Mouse (Mus musculus) liver, embryonic 13.5 days (tissue): ENCODE data around the gene Rbms3. TPM values are rescaled to one million over a fixed set of nuclear protein-coding genes. Genes with fewer than 3 reads are reported as not detected.

Experiments used
- ATAC-seq: fragments of 200-750 bp; cut with Nextera tagmentation; 2 replicates; pipeline ENCODE4 v1.8.0; 2017; ENCODE audit warnings: low read depth, mild to moderate bottlenecking, moderate number of reproducible peaks, moderate library complexity
- DNase-seq: peaks from one replicate; pipeline ENCODE4 v3.0.0; 2022
- H3K27ac ChIP-seq: fragments of 300-500 bp; sonication (generic); 2 replicates; pipeline ENCODE4 v1.5.1; 2015; ENCODE audit warnings: moderate library complexity, mild to moderate bottlenecking, inconsistent platforms
- H3K27me3 ChIP-seq: fragments of 300-500 bp; sonication (generic); 2 replicates; pipeline ENCODE4 v1.6.1; 2015; ENCODE audit warnings: mild to moderate bottlenecking, inconsistent platforms
- H3K36me3 ChIP-seq: fragments of 300-500 bp; sonication (generic); 2 replicates; pipeline ENCODE4 v1.6.1; 2015; ENCODE audit warnings: mild to moderate bottlenecking, inconsistent platforms
- H3K4me1 ChIP-seq: fragments of 300-500 bp; sonication (generic); replicated peaks from 2 replicates; pipeline ENCODE4 v1.6.1; 2015; ENCODE audit warnings: inconsistent platforms
- H3K4me2 ChIP-seq: fragments of 300-500 bp; sonication (generic); 2 replicates; pipeline ENCODE4 v1.6.1; 2015; ENCODE audit warnings: inconsistent platforms, mild to moderate bottlenecking, moderate library complexity
- H3K4me3 ChIP-seq: fragments of 300-500 bp; sonication (generic); replicated peaks from 2 replicates; pipeline ENCODE4 v1.5.1; 2015; ENCODE audit warnings: mild to moderate bottlenecking, inconsistent platforms
- H3K9ac ChIP-seq: fragments of 300-500 bp; sonication (generic); 2 replicates; pipeline ENCODE4 v1.6.1; 2015; ENCODE audit warnings: mild to moderate bottlenecking, inconsistent platforms
- H3K9me3 ChIP-seq: fragments of 300-500 bp; sonication (generic); replicated peaks from 2 replicates; pipeline ENCODE4 v1.6.1; 2016; ENCODE audit warnings: inconsistent platforms
- WGBS: fragments of 180-500 bp; shearing (Covaris S2); methylation state at CpG from one replicate; pipeline ENCODE4 v1.1.7; 2015; ENCODE audit not compliant: insufficient replicate concordance; 5-methylcytosine and 5-hydroxymethylcytosine counted together
- polyA plus RNA-seq: library from polyadenylated mRNA; unstranded; fragments of >200 nt; fragmentation: Nextera tagmentation; extraction: Ambion mirVana; gene quantifications from 2 replicates; pipeline ENCODE4 v1.2.1, GENCODE M21; 2015

The Rbms3 gene
- 5.1 and 5.7 TPM in 2 replicates for polyA plus RNA-seq

DNA sequence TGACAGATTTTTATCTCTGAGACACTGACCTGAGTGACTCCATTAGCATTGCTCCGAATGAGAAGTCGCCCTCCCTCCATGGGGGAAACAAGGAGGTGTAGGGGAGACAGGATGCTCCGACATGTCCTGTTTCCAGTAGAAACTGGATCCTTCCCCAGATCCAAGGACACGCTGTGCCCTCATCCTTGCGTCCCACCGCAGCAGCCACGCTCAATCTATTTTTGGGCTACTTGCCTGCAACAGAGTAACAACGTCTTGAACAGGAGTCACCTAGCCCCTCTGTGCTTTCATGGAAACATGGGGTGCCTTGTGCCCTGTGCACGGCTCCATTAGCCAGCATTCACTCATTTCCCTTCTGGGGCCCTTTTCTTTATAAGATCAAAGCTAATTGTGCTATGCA lies at the start of gene Rbms3:
Gene Rbms3 (minus strand): TSS at position 143 of the 400 bp plus-strand sequence.
- Histone ChIP-seq H3K36me3 (no peaks in the 10 kb centered on the region), H3K4me3 (no peak within 1 kb of the TSS), H3K9me3 (no peaks in the 10 kb centered on the region), H3K4me1 (no peaks in the 10 kb centered on the region), H3K9ac (no peak within 1 kb of the TSS), H3K4me2 (no peak within 1 kb of the TSS), H3K27ac (no peak within 1 kb of the TSS), H3K27me3 (no peaks in the 10 kb centered on the region)
- DNase-seq, result no peak
- WGBS, result 70% methylated on average over 9 of the region's 9 CpGs
- ATAC-seq, result no peak

DNA sequence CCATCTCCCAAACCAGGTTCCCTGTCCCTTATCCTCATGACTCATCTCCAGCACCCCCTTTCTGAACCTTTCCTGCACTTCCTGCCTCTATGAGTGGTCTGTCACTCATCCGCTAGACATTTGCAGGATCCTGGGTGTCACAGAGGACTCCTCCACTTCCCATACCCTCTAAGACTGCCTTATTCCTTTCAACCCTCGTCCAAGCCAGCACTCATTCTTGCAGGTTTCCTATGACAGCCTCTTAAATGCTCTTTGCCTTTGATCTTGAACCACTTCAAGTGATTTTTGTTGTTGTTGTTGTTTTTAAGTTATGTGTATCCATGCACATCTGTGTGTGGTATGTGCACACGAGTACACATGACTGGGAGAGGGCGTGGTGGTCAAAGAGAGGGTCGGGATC lies 43.6 kb upstream of the Rbms3 start:
- Histone ChIP-seq H3K27ac (no peak overlapping the region), H3K4me1 (no peaks in the 10 kb centered on the region), H3K4me3 (no peak overlapping the region), H3K4me2 (no peak overlapping the region), H3K27me3 (no peaks in the 10 kb centered on the region), H3K36me3 (no peaks in the 10 kb centered on the region), H3K9ac (no peak overlapping the region), H3K9me3 (no peaks in the 10 kb centered on the region)
- 54% methylated on average over 5 of the region's 5 CpGs for WGBS
- DNase-seq (no peak), ATAC-seq (no peak)

DNA sequence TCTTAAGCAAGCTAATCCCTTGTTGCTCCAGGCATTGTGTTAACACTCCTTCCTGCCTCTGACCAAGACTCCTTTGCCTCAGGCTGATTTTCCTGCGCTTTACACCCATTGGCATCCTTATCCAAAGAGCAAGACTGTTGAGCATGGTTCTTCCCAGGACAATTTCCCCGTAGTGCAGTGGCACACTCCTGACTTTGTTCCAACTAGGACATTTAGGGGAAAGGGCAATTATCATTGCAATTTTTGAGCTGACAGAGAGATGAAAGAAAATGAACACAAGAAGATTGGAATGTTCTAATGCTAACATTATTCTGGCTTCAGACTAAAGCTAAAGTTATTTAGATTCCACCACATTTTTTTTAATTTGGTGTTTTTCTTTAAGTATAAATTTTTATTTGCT lies 24.9 kb upstream of the Rbms3 start:
- no peak for DNase-seq
- H3K4me3 ChIP-seq, result no peak overlapping the region
- WGBS, result 57% methylated on average over 2 of the region's 2 CpGs

DNA sequence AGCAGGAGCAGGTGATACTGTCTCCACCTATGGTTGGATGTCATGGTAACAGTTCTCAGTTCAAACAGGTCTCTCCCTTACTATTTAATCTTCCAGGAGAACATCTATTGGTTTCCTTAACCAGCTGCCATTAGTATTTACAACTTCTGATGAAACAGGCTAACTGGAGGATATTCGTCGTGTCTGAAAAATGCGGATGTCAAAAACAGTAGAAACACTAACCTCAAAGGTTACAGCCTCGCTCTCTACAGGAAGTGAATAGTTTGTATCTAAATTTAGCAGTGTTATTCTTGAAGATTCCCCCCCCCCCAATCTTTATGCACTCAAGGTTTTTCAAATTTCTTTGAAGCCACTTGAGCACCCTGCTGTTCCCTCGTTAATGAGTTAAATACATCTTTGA lies 23.9 kb upstream of the Rbms3 start:
- no peaks in the 10 kb centered on the region for H3K27me3 ChIP-seq
- ATAC-seq (no peak), DNase-seq (no peak)
- no peak overlapping the region for H3K4me2 ChIP-seq
- no peak overlapping the region for H3K4me3 ChIP-seq
- H3K9me3 ChIP-seq, result no peaks in the 10 kb centered on the region
- no peak overlapping the region for H3K9ac ChIP-seq
- H3K36me3 ChIP-seq, result no peaks in the 10 kb centered on the region
- 20% methylated on average over 5 of the region's 5 CpGs for WGBS
- H3K27ac ChIP-seq, result no peak overlapping the region
- no peaks in the 10 kb centered on the region for H3K4me1 ChIP-seq

More for the DNA sequence above, 24.9 kb upstream of the Rbms3 start:
- Histone ChIP-seq H3K4me2 (no peak overlapping the region), H3K27me3 (no peaks in the 10 kb centered on the region), H3K9me3 (no peaks in the 10 kb centered on the region), H3K27ac (no peak overlapping the region), H3K4me1 (no peaks in the 10 kb centered on the region), H3K36me3 (no peaks in the 10 kb centered on the region), H3K9ac (no peak overlapping the region)
- no peak for ATAC-seq

DNA sequence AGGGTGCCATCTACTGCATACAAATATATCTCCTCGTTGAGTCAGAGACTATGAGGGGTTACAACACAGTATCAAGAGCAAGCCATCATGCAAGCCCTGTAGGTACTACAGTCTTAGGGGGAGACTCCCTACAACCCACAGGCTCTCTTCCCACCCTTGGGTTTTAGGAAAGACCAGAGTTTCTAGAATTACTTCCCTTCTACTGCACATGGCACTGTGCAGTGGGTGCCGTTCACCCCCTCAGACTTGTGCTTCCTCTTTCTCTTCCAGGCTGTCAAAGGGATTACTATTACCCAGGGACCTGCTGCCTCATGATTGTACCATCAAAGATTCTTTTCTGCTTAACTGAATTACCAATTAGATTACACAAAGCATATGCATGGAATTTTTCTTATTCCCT lies 16.4 kb upstream of the Rbms3 start:
- Histone ChIP-seq H3K9ac (no peak overlapping the region), H3K4me3 (no peak overlapping the region), H3K9me3 (peaks cover 4% of the 10 kb centered on the region; the same call in 1 of the 2 replicates), H3K4me2 (no peak overlapping the region), H3K4me1 (no peaks in the 10 kb centered on the region), H3K27ac (no peak overlapping the region), H3K27me3 (no peaks in the 10 kb centered on the region), H3K36me3 (no peaks in the 10 kb centered on the region)
- DNase-seq (no peak), ATAC-seq (no peak)
- 42% methylated on average over 2 of the region's 2 CpGs for WGBS

DNA sequence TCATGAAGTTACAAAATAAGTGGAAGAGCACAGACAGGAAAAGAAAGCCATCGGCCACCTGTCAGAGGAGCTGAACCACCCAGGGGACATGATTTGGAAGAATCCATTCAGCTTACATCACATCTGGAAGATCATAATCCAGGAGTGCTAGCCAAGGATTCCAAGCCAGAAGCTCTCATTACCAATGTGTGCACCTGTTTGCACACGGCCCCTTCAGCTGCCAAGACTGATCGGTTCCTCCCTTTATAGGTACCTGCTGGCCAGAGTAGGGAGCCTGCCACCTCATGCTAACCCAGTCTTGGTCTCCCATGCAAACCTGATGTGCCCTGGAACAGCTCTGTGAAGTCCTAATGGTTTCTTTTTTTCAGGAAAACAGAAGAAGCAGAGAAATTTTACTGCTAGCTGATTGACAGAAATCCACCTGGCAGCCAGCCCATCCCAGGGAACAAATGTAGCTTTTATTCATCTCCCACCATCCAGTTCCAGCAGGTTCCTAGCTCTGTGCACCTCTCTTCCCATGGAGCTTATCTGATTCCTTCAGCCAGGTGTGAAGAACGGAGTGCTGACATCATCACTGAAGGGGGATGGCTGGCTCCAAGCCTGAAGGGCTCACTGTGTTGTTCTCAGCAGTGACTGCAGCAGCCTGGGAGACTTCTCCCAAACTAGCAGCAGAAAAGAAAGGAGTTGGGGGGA lies 11.5 kb upstream of the Rbms3 start:
- ATAC-seq, result no peak
- no peak overlapping the region for H3K9ac ChIP-seq
- H3K4me3 ChIP-seq, result no peak overlapping the region
- H3K9me3 ChIP-seq, result peaks cover 6% of the 10 kb centered on the region; the same call in 1 of the 2 replicates
- H3K36me3 ChIP-seq, result no peaks in the 10 kb centered on the region
- 67% methylated on average over 4 of the region's 4 CpGs for WGBS
- no peak overlapping the region for H3K27ac ChIP-seq
- no peaks in the 10 kb centered on the region for H3K4me1 ChIP-seq
- no peaks in the 10 kb centered on the region for H3K27me3 ChIP-seq
- no peak overlapping the region for H3K4me2 ChIP-seq
- no peak for DNase-seq

DNA sequence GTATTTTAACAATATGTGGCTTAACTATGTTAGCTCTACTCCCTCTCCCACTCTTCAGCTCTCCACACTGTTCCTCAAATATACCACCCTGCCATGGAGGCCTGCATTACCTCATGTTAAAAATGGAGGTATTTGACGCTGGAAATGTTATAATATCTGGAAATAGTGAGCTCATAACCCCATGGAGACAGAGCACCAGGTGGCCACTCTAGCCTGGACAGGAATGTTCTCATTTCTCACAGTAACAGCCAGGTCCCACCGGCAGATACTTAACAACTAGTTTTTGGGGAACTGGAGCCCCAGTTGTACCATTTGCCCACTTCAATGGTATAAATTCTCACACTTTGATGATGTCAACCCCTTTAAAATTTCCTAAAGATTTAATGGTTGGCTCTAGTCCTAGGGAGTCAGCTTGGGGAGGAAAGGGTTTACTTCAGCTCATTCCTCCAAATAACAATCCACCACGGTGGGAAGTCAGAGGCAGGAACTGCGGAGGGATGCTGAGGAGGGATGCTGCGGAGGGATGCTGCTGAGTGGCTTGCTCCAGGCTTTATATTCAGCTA lies 9.0 kb upstream of the Rbms3 start:
- Histone ChIP-seq H3K9ac (no peak overlapping the region), H3K27ac (no peak overlapping the region), H3K4me3 (no peak overlapping the region), H3K4me1 (no peaks in the 10 kb centered on the region), H3K27me3 (no peaks in the 10 kb centered on the region), H3K4me2 (no peak overlapping the region), H3K36me3 (no peaks in the 10 kb centered on the region), H3K9me3 (0 out of 2 replicates have a peak, but pooled peaks cover 4% of the 10 kb centered on the region)
- ATAC-seq, result no peak
- DNase-seq, result no peak
- WGBS, result 63% methylated on average over 5 of the region's 5 CpGs

DNA sequence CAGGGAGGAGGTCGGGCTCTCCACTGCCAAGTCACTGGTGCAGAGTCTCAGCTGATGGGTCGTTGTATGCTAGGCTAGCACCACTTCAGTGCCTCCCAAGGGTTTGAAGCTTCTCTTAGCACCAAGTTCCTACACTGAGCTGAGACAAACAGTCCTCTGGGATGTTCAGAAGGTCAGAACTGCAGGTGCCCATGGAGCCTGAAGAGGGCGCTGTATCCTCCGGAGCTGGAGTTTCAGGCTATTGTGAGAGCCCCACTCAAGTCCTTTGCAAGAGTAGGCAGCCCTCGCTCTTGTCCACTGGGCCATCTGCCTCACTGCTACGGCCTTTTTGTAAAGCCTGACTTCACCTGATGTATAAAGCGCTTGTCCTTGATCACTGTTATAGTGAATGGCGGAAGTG lies 6.8 kb upstream of the Rbms3 start:
- DNase-seq, result no peak
- Histone ChIP-seq H3K4me3 (no peak overlapping the region), H3K9me3 (0 out of 2 replicates have a peak, but pooled peaks cover 4% of the 10 kb centered on the region), H3K9ac (no peak overlapping the region), H3K27ac (no peak overlapping the region), H3K4me1 (no peaks in the 10 kb centered on the region), H3K36me3 (no peaks in the 10 kb centered on the region), H3K27me3 (no peaks in the 10 kb centered on the region), H3K4me2 (no peak overlapping the region)
- ATAC-seq, result no peak
- 66% methylated on average over 8 of the region's 8 CpGs for WGBS

DNA sequence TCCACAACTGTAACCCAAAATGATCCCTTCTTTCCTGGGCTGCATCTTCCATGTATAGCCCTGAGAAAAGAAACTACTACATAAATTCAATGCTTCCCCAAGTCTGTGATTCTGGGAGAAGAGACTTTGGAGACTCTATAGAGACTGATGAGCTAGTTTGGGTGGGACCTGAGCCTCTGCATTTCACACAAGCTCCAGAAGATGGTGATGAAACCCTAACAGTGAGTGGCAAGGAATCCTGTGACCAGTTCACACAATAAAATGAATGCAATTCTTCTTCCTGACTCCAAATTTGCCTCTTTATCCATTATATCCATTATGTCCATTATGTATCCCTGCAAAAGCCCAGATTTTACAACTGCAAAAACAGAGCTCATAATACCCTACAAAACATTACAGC lies 2.5 kb downstream of the Rbms3 start:
- Histone ChIP-seq H3K4me1 (no peaks in the 10 kb centered on the region), H3K36me3 (no peaks in the 10 kb centered on the region), H3K4me3 (no peak overlapping the region), H3K9ac (no peak overlapping the region), H3K9me3 (no peaks in the 10 kb centered on the region), H3K27me3 (no peaks in the 10 kb centered on the region), H3K4me2 (no peak overlapping the region), H3K27ac (no peak overlapping the region)
- DNase-seq (no peak), ATAC-seq (no peak)

DNA sequence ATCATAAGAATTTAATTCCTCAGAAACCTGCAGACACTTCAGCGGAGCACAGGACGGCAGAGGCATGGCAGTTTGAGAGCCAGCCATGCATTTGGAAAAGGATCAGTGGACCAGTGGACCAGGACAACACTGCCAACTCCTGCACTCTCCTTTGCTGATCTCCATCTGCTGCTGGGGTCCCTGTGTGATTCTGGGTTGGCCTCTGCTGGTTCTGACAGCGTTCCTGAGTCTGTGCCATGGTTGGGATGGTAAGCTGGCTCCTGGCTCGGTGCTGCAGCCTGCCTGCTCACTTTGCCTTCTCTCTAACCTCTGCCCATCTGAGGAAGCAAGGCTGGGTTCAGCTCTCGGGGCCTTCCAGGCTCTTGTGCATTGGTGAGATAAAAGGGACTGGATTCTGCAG lies 28.9 kb downstream of the Rbms3 start:
- 48% methylated on average over 5 of the region's 5 CpGs for WGBS
- H3K27me3 ChIP-seq, result no peaks in the 10 kb centered on the region
- no peak overlapping the region for H3K4me2 ChIP-seq
- no peaks in the 10 kb centered on the region for H3K36me3 ChIP-seq
- no peaks in the 10 kb centered on the region for H3K9me3 ChIP-seq
- ATAC-seq, result no peak
- H3K27ac ChIP-seq, result no peak overlapping the region
- H3K9ac ChIP-seq, result no peak overlapping the region
- no peak overlapping the region for H3K4me3 ChIP-seq
- no peak for DNase-seq
- H3K4me1 ChIP-seq, result no peaks in the 10 kb centered on the region

DNA sequence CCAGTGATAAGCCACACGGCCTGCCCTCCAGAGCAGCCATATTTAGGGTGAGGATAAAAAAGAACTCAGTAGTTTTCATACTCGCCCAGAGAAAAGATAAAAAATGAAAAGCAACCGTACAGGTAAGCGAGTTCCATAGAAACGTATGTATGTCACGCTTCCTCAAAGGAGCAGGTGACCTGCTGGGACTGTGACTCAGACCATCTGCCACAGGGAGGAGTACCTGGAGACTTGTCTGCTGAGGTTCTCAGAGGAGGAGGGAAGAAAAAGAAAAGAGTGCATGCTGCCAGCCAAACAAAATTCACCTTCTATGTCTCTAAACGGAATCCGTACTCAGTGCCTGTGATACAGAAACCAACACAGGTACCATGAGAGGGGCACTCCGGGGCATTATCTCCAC lies 30.4 kb downstream of the Rbms3 start:
- Histone ChIP-seq H3K4me1 (no peaks in the 10 kb centered on the region), H3K9me3 (no peaks in the 10 kb centered on the region), H3K9ac (no peak overlapping the region), H3K27ac (no peak overlapping the region), H3K36me3 (no peaks in the 10 kb centered on the region), H3K4me2 (no peak overlapping the region), H3K27me3 (no peaks in the 10 kb centered on the region), H3K4me3 (no peak overlapping the region)
- 75% methylated on average over 9 of the region's 9 CpGs for WGBS
- ATAC-seq (no peak), DNase-seq (no peak)

DNA sequence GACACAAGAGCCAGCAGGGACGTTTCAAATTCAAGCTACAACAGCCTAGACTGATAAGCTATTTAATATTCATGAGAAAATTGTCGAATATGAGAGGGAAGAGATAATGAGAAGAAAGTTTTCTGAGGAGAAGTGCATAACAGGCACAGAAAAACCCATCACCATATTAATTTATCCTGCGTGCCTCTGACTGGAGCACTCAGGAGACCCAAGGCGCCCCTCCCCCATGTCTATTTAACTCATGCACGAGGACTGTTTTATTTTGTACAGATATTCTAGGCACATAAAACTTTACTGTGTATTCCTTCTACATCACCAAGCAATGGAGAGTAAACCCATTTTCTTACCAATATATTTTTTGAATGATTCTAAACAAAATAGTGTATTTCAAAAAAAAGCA lies 33.6 kb downstream of the Rbms3 start:
- H3K4me1 ChIP-seq, result no peaks in the 10 kb centered on the region
- no peaks in the 10 kb centered on the region for H3K27me3 ChIP-seq
- H3K4me2 ChIP-seq, result no peak overlapping the region
- ATAC-seq (no peak), DNase-seq (no peak)
- no peak overlapping the region for H3K4me3 ChIP-seq
- no peak overlapping the region for H3K9ac ChIP-seq
- no peaks in the 10 kb centered on the region for H3K36me3 ChIP-seq
- no peaks in the 10 kb centered on the region for H3K9me3 ChIP-seq
- H3K27ac ChIP-seq, result no peak overlapping the region
- WGBS, result 48% methylated on average over 5 of the region's 5 CpGs
